Mouse (Mus musculus) brain, embryonic 14.5 days (tissue): ENCODE data around the gene St8sia1. TPM values are rescaled to one million over a fixed set of nuclear protein-coding genes. Genes with fewer than 3 reads are reported as not detected.
A peak's percentile ranks its signal among the peaks of the same experiment; 100 is the strongest.

Experiments used
- DNase-seq: peaks from one replicate; pipeline ENCODE4 v3.0.0-alpha.2; 2011; ENCODE audit warnings: low read depth
- CTCF ChIP-seq: fragments of 200-500 bp; IDR thresholded peaks from 2 replicates; pipeline ENCODE4 v1.5.1; 2012; ENCODE audit warnings: inconsistent platforms, mild to moderate bottlenecking, moderate library complexity, borderline replicate concordance; ENCODE audit not compliant: insufficient read depth, insufficient read length; ENCODE audit errors: extremely low read depth
- POLR2A ChIP-seq: fragments of 200-500 bp; IDR thresholded peaks from 2 replicates; pipeline ENCODE4 v1.6.1; 2012; ENCODE audit warnings: mild to moderate bottlenecking, inconsistent platforms, borderline replicate concordance; ENCODE audit not compliant: poor library complexity, insufficient read depth, insufficient read length, severe bottlenecking; ENCODE audit errors: extremely low read depth
- polyA plus RNA-seq: library from polyadenylated mRNA; depleted of rRNA; stranded (reverse); fragments of >200 nt; gene quantifications from 2 replicates; pipeline ENCODE4 v1.2.3, GENCODE M21; 2012

The St8sia1 gene
- polyA plus RNA-seq, 1 experiment = 20.6 TPM

DNA sequence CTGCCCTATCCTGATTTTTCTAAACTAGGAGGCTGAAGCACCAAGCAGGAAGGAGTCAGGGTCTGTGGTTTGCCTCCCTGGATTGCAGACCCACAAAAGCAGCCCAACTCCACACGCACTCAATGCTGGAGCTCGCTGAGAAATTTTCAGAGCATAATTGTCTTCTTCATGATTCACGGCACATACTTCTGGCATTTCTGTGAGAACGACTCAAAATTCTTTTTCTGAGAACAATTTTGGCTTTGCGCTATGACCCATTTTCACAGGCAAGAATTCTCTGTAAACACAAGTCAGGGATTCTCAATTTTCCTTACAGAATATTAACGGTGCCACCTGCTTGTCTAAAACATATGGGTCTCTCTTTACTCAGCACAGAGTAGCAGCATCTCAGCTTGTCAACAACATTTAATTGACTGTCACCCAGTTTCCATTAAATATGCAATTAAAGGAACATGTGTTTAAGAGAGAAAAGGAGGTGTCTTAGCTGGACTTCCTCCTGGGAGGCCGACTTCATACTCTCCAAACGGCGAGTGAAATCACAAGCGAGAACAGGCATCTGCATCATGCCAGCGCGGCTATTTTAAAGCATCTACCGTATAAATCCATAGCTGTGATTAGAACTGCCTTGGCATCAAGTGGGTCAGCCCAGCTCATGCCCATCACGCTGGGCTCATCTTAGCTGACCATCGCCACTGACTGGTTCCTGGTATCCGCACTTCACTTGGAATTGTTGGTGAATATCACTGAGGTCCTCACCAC, 35.5 kb downstream of the St8sia1 start:
- peak; percentile 77 for DNase-seq

DNA sequence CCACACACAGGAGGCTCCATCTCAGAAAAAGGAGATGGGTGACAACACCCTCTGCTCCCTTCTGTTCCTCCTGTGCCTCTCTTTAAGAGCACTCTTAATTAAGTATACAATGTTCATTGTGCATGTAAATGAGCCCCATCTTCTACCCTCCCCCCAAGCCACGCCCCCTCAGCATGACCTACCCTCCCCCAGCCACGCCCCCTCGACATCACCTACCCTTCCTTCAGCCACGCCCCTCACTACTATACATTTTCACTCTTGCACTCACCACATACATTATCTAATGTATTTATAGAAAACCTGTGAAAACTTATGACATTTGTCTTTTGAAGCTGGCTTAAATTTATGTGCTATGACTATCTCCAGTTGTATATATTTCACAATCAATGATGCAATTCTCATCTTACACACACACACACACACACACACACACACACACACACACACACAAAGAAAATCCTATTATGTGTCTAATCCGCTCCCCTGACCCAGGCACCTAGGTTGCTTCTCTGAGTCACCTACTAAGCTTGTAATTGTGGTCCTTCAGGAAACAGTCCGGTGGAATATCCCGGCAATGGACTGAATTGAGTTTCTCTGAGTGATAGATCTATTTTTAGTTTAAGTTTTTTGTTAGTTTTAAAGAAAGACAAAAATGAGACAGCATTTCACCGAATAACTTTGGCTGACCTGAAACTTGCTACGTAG, 37.2 kb downstream of the St8sia1 start:
- TF ChIP-seq POLR2A = no peak
- TF ChIP-seq CTCF = no peak

More for the DNA sequence above, 35.5 kb downstream of the St8sia1 start:
- TF ChIP-seq POLR2A (no peak), CTCF (no peak)

DNA sequence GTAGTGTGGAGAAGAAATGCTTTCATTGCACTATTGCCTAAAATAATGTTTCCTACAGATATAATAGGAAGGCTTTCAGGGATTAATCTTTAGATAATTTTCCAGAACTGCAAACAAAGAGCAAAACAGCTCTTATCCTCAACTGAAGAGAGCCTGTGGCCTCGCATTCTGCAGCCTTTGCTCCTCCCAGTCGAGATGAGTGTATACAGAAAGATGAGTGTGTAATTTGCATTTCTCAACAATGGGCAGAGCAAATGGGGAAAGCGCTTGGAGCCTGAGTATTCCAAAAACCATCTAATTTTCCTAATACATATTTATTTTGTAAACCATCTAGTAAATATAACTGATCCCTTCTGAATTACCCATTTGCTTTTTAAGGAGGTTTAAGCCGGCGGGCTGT, 38.3 kb downstream of the St8sia1 start:
- TF ChIP-seq POLR2A = no peak
- no peak for TF ChIP-seq CTCF
- DNase-seq = peak; percentile 67

More for the DNA sequence above, 37.2 kb downstream of the St8sia1 start:
- no peak for DNase-seq

DNA sequence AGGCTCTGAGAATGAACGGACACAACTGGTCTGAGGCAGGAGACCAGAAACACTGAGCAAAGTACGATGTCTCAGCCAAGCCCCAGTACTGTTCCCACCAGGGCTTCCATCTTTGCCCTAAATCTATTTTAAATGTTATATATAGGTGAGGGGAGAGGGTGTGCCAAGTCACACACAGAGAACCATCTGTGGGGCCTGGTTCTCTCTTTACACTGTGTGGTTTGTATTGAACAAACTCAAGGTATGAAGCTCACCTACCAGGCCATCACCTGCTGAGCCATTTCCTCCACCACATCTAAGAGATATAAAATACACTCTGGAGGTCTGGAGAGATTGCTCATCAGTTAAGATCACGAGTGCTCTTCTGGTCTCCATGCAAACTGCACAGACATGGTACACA, 38.9 kb downstream of the St8sia1 start:
- no peak for TF ChIP-seq CTCF
- TF ChIP-seq POLR2A = no peak

DNA sequence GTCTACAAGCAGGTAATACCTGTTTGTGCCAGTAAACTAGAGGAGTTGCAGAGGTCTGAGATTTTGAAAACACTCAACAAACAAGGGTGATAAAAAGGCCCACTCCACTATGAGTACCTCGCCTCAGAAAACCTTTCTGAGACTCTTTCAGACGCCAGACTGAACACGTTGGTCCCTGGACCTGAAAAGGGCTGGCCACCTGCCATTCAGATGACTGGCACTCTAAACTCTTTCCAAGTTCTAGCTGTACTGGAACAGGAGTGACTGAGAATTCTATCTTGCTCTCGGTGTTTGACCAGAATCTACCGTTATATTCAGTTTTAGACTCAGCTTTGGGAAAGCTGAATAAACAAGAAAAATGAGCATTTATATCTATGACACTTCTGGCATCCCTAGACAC, 43.4 kb downstream of the St8sia1 start:
- DNase-seq = peak; percentile 66
- no peak for TF ChIP-seq POLR2A
- no peak for TF ChIP-seq CTCF

More for the DNA sequence above, 38.9 kb downstream of the St8sia1 start:
- no peak for DNase-seq

DNA sequence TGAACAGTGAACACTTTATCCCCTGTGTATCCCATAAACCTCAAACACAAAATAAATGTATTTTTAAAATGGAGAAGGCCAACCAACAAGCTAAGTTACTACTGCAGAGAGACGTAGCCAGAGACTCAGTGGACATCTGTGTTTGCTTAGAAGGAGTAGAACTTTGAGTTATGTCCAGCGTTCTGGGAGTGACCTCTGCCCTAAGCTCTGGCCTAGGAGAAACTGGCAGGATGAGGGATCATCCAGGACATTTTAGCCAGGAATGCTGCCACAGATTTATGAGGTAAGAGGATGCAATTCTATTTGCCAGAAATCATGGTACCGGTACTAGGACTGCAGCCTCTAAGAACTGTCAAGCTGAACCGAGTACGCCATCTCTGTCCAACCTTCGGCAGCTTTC, 45.6 kb downstream of the St8sia1 start:
- no peak for TF ChIP-seq CTCF
- TF ChIP-seq POLR2A = no peak
- DNase-seq = no peak

DNA sequence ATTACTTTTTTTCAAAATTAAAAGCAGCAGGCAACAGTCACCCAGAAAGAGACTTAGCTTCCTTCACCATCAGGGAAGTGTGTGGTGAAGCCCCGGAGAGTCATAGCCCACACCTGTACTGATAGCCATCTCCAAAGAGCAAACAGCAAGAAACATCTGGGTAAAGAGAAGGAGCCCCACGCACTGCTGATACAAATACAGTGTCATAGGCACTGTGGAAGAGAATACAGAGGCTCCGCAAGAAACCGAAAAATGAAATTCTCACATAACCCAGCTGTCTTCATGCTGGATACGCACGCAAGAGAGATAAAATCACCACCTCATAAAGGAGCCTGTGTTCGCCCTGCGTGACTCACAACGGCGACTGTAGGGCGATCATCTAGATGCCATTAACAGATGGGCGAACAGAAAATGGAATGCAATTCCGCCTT, 46.8 kb downstream of the St8sia1 start:
- TF ChIP-seq CTCF (no peak), POLR2A (no peak)
- no peak for DNase-seq

DNA sequence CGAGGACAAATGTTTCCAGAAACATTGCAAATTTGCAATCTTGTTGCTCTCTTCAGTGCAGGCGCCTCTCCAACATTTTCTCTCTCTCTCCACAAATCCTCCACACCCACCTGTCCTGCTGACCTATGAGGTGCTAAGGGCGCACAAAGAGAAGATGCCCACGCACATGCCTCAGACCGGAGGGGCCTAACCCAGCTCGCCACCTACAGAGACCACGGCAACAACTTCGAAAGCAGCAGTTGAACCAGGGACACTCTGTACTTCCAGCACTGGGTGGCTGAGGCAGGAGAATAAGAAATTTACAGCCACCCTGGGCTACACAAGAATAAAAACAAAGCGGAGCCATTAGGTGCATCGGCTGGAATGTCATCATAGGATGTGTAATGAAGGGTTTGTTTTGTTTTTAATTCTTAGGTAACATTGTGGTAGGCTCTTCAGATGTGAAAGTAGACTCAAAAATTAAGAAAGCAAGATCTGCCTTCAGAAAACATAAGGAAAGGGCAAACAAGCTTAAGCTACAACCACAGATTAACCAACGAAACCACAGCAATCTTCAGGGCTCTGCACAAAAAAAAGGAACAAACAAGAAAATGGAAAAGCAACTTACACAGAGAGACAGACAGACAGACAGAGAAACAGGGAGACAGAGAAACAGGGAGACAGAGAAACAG, 47.8 kb downstream of the St8sia1 start:
- no peak for TF ChIP-seq CTCF
- TF ChIP-seq POLR2A = no peak
- DNase-seq = no peak

DNA sequence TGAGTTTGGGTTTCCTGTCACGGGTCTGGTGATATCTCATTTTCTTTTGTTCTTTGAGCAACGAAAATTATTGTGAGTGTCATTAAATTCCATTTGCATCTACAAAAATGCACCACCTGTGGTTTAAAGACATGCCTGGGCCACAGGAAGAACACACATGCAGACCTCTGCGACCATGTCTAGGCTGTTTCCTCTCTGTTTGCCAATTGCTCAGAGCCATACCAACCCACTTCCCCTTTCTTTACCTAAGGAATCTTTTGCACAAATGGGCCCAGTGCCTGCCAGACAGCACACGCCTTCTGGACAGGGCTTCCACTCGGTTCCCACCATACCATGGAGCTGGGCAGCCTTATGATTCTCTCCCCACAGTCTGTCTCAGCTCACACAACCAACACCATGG, 48.8 kb downstream of the St8sia1 start:
- no peak for DNase-seq
- TF ChIP-seq CTCF (no peak), POLR2A (no peak)

DNA sequence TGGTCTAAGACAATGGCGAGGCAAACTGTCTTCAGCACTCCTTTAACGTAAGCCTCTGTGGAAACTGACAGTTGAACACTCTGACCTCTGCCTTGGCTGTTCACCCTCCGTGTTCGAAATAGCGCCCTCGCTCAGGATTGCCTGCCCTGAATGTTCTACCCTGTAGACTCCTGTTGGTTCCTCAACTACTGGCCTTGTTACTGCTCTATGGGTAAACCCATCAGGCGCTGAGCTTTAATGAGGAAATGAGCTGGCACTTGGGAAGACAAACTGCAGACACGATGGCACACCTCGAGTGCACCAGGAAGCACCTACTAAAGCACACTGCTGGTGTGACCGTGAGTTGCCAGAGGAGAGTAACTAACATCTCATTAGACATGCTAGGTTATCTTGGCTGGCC, 49.6 kb downstream of the St8sia1 start:
- TF ChIP-seq POLR2A = no peak
- no peak for TF ChIP-seq CTCF
- DNase-seq = no peak

DNA sequence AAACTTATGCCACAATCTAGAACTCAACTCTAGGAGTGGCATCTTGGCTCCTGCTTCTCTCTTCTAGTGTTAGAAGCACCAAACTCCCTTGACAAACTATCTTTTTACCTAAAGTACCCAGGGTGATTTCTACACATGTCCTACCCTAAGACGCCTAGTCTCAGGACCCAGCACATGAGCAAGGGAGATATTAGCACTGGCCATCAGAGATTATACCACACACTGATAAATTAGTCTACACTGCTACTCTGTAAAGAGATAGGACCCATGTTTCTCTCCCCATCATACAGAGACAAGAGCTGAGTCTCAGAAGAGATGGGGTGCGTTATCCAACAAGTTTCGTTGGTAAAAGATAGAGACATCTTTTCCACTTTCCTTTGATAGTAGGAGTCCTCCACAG, 53.0 kb downstream of the St8sia1 start:
- no peak for DNase-seq
- TF ChIP-seq CTCF (no peak), POLR2A (no peak)

DNA sequence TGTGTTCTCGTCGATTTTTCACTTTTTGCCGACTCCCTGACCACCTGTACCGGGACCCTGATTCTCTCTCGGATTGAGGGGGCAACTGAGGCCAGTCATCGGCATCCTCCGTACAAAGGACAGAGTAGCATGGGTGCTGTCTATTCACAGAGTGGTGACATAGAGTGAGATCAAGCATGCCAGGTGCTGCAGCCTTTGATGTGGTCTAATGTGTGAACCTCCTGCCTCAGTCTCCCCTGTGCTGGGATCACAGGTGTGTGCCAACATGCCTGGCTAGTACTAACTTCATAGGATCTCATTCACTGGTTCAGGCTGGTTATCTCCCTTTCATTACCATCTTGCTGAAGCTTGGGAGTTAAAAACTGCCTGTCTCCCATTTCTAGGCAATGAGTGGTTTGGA, 53.5 kb downstream of the St8sia1 start:
- TF ChIP-seq CTCF (no peak), POLR2A (no peak)
- no peak for DNase-seq

DNA sequence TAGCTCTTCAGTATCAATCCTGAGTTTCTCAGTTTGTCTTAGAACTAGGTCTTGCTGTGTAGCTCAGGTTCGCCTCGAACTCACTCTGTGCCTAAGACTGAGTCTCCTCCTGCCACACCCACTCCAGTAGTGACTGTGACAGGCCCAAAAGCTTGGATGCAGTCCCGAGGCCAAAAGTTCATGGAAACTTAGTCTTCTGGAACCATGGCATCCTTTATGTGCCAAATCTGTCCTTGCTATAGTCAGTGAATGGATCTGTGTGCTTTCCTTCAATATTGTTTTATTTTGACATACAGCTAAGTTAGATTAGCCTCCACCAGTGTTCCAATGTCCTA, 54.5 kb downstream of the St8sia1 start:
- TF ChIP-seq CTCF = no peak
- no peak for TF ChIP-seq POLR2A
- no peak for DNase-seq
